Mouse (Mus musculus): Measurements from ENCODE around the gene Sult1a1.
"Not testable (repeated sequence)": the region's sequence is repeated elsewhere in the genome, so short reads cannot be mapped to it uniquely, and the experiment has no call there.

The Sult1a1 gene

GRCm38 (mm10) chr7:126696886-126697285 lies 20.7 kb upstream of the Sult1a1 start:
- DNase-seq (ENCODE audit: low spot score in 2 of 2), result no peak

- peak in 1 of 2 experiments; percentile 31 for DNase-seq (ENCODE audit: low spot score in 2 of 2)
Measured at GRCm38 (mm10) chr7:126696303-126696702, 20.1 kb upstream of the Sult1a1 start.

- DNase-seq (ENCODE audit: low spot score in 2 of 2), result peak; percentile 96
Measured at GRCm38 (mm10) chr7:126695631-126696207, 19.5 kb upstream of the Sult1a1 start, which contains the start of gene Slx1b. Slx1b (minus strand) TSS chr7:126695784.

- DNase-seq (ENCODE audit: low spot score in 2 of 2), result no peak
Measured at GRCm38 (mm10) chr7:126695210-126695611, 19.0 kb upstream of the Sult1a1 start, which contains the start of gene Bola2. Bola2 (plus strand) TSS chr7:126695401.

GRCm38 (mm10) chr7:126694441-126695051 lies 18.3 kb upstream of the Sult1a1 start:
- no peak for DNase-seq (ENCODE audit: low spot score in 2 of 2)

GRCm38 (mm10) chr7:126693781-126694180 lies 17.5 kb upstream of the Sult1a1 start:
- no peak for DNase-seq (ENCODE audit: low spot score in 2 of 2)

- DNase-seq (ENCODE audit: low spot score in 2 of 2), result peak; percentile 86 to 87
Measured at GRCm38 (mm10) chr7:126693256-126693655, 17.0 kb upstream of the Sult1a1 start.

- DNase-seq (ENCODE audit: low spot score in 2 of 2), result no peak
Measured at GRCm38 (mm10) chr7:126692426-126692825, 16.2 kb upstream of the Sult1a1 start.

- DNase-seq (ENCODE audit: low spot score in 2 of 2), result no peak
Measured at GRCm38 (mm10) chr7:126691676-126692075, 15.4 kb upstream of the Sult1a1 start.

GRCm38 (mm10) chr7:126690737-126691136 lies 14.5 kb upstream of the Sult1a1 start:
- DNase-seq (ENCODE audit: low spot score in 2 of 2), result no peak

- DNase-seq (ENCODE audit: low spot score in 2 of 2), result no peak
Measured at GRCm38 (mm10) chr7:126689021-126689420, 12.8 kb upstream of the Sult1a1 start.

GRCm38 (mm10) chr7:126688156-126688555 lies 11.9 kb upstream of the Sult1a1 start:
- DNase-seq (ENCODE audit: low spot score in 2 of 2), result not testable (repeated sequence)

GRCm38 (mm10) chr7:126681221-126681620 lies 5.0 kb upstream of the Sult1a1 start:
- DNase-seq (ENCODE audit: low spot score in 2 of 2), result no peak

- DNase-seq (ENCODE audit: low spot score in 2 of 2), result no peak
Measured at GRCm38 (mm10) chr7:126679683-126680082, 3.5 kb upstream of the Sult1a1 start.

GRCm38 (mm10) chr7:126678545-126679341 lies 2.5 kb upstream of the Sult1a1 start:
- no peak for DNase-seq (ENCODE audit: low spot score in 2 of 2)

GRCm38 (mm10) chr7:126676631-126677220 lies 494 bp upstream of the Sult1a1 start:
- no peak for DNase-seq (ENCODE audit: low spot score in 2 of 2)

- no peak for DNase-seq (ENCODE audit: low spot score in 2 of 2)
Measured at GRCm38 (mm10) chr7:126675104-126675503, 1.1 kb downstream of the Sult1a1 start.

GRCm38 (mm10) chr7:126672111-126672510 lies 4.1 kb downstream of the Sult1a1 start:
- DNase-seq (ENCODE audit: low spot score in 2 of 2), result no peak

- no peak for DNase-seq (ENCODE audit: low spot score in 2 of 2)
Measured at GRCm38 (mm10) chr7:126670152-126670551, 6.1 kb downstream of the Sult1a1 start.

- no peak for DNase-seq (ENCODE audit: low spot score in 2 of 2)
Measured at GRCm38 (mm10) chr7:126668452-126668851, 7.8 kb downstream of the Sult1a1 start.

- no peak for DNase-seq (ENCODE audit: low spot score in 2 of 2)
Measured at GRCm38 (mm10) chr7:126667495-126668090, 8.6 kb downstream of the Sult1a1 start.

- DNase-seq (ENCODE audit: low spot score in 2 of 2), result no peak
Measured at GRCm38 (mm10) chr7:126665269-126665668, 11.0 kb downstream of the Sult1a1 start.

All from right cerebral cortex, adult 2 months (tissue).